Comparison of ENCODE assay signal across 8 mouse cellular contexts in genomic region chr10:18021576-18022311, GRCm38 (mm10). TPM values are rescaled to one million over a fixed set of nuclear protein-coding genes. Genes with fewer than 3 reads are reported as not detected.
DNase-seq lines count a peak whose midpoint lies in the region; ATAC-seq and TF ChIP-seq lines count a peak whose summit lies in the region.

No protein-coding gene starts in this region.

- no peaks in the 10 kb centered on the region for H3K36me3 ChIP-seq in testis, adult 2 months (ENCODE audit: control insufficient read depth, insufficient read depth, low read length)
- peaks cover 3% of the 10 kb centered on the region; the same call in 1 of the 2 replicates for H3K36me3 ChIP-seq in intestine, embryonic 15.5 days

- no peaks in the 10 kb centered on the region for H3K27me3 ChIP-seq in testis, adult 2 months (ENCODE audit: control insufficient read depth, insufficient read depth, low read length)
- H3K27me3 ChIP-seq in intestine, embryonic 15.5 days (replicated peaks), result no peaks in the 10 kb centered on the region

- H3K9ac ChIP-seq in intestine, embryonic 15.5 days, result peak overlapping the region; percentile 86

- TF ChIP-seq CTCF in testis, adult 2 months (IDR thresholded peaks at IDR 0.05; ENCODE audit: control insufficient read depth, insufficient read depth, insufficient replicate concordance, low read depth, low read length), result no peak

- TF ChIP-seq POLR2A in testis, adult 2 months (IDR thresholded peaks at IDR 0.05; ENCODE audit: control insufficient read depth, low read depth, low read length), result no peak

- DNase-seq in cerebellum, adult 9-10 months, result peak; percentile 14
- no peak for DNase-seq in cerebellum, postnatal 36 days
- DNase-seq in testis, postnatal 10 days (ENCODE audit: low spot score), result no peak
- DNase-seq in neural tube, embryonic 10.5 days (ENCODE audit: extremely low spot score, low spot score), result peak; percentile 20
- DNase-seq in adrenal gland, adult 8-10 months, result no peak
- no peak for DNase-seq in right cerebral cortex, postnatal 36 days (ENCODE audit: low spot score in 2 of 2)

- H3K9me3 ChIP-seq in intestine, embryonic 15.5 days, result no peaks in the 10 kb centered on the region

- H3K4me2 ChIP-seq in intestine, embryonic 15.5 days (replicated peaks), result peak overlapping the region; percentile 56

- H3K4me1 ChIP-seq in testis, adult 2 months (ENCODE audit: control insufficient read depth, insufficient read depth, low read length), result peaks cover 2% of the 10 kb centered on the region
- H3K4me1 ChIP-seq in intestine, embryonic 15.5 days (replicated peaks), result no peaks in the 10 kb centered on the region

- ATAC-seq in intestine, embryonic 15.5 days, result peak; percentile 5; the same call in 1 of the 2 replicates

- H3K4me3 ChIP-seq in testis, adult 2 months (ENCODE audit: control insufficient read depth, low read depth, low read length), result peak overlapping the region; percentile 85
- peak overlapping the region; percentile 74 for H3K4me3 ChIP-seq in intestine, embryonic 15.5 days (replicated peaks)

- 35% methylated on average over 14 of the region's 14 CpGs for WGBS in intestine, embryonic 15.5 days

- peak overlapping the region; percentile 47; the same call in 1 of the 2 replicates for H3K27ac ChIP-seq in testis, adult 2 months (ENCODE audit: control insufficient read depth, insufficient read depth, low read depth, low read length)
- H3K27ac ChIP-seq in intestine, embryonic 15.5 days, result peak overlapping the region; percentile 98

RNA-seq across cellular contexts. Expression of gene Abracl, which starts 1.3 kb away (rescaled TPM):
- 5.8 and 6.9 TPM in 2 replicates for polyA plus RNA-seq in testis, adult 2 months (2012; rRNA removed)
- polyA plus RNA-seq in intestine, embryonic 15.5 days (2015; fragmentation: Nextera tagmentation; extraction: Ambion mirVana), result 162 and 194 TPM in 2 replicates
- total RNA-seq in adrenal gland, adult 8-10 months (2022), result 10 to 100 TPM; 14.6 to 33.2 (median 18.8) TPM

RNA-seq across cellular contexts. Expression of gene Reps1, which starts 33.9 kb away (rescaled TPM):
- polyA plus RNA-seq in testis, adult 2 months (2012; rRNA removed), result 52.8 and 58.2 TPM in 2 replicates
- 14.8 and 15.1 TPM in 2 replicates for polyA plus RNA-seq in intestine, embryonic 15.5 days (2015; fragmentation: Nextera tagmentation; extraction: Ambion mirVana)
- total RNA-seq in adrenal gland, adult 8-10 months (2022), result 10 to 100 TPM; 30.7 to 46.2 (median 39.6) TPM

Comparison
In these comparisons a context has a peak if more than half of its experiments do, and no peak if none do; other contexts are left out.
1. DNase-seq: peak in cerebellum, adult 9-10 months (single experiment) and neural tube, embryonic 10.5 days (single experiment); none in cerebellum, postnatal 36 days (0 of 2), testis, postnatal 10 days (single experiment), adrenal gland, adult 8-10 months (single experiment) and right cerebral cortex, postnatal 36 days (0 of 2).
2. RNA of gene Abracl, which starts 1.3 kb away (polyA plus RNA-seq): 162 to 194 TPM in intestine, embryonic 15.5 days; 5.8 to 6.9 TPM in testis, adult 2 months; every median in the first group is over 10 times any median in the second.